Mouse (Mus musculus) neural tube, embryonic 14.5 days (tissue): ENCODE results near the gene Nol9. TPM values are rescaled to one million over a fixed set of nuclear protein-coding genes. Genes with fewer than 3 reads are reported as not detected.

Experiments used
- polyA plus RNA-seq: library from polyadenylated mRNA; unstranded; fragments of >200 nt; fragmentation: Nextera tagmentation; extraction: Ambion mirVana; gene quantifications from 2 replicates; pipeline ENCODE4 v1.2.1, GENCODE M21; 2014

The Nol9 gene
- polyA plus RNA-seq, 1 experiment from 2014 or later, result 26.1 TPM

Other genes starting within 250 kb of the Nol9 start
- 197 and 206 TPM in 2 replicates for gene Camta1, start 177.4 kb upstream of the Nol9 start, polyA plus RNA-seq
- 82.4 and 87.0 TPM in 2 replicates for gene Dnajc11, start 105.6 kb upstream of the Nol9 start, polyA plus RNA-seq
- 20.1 and 30.3 TPM in 2 replicates for gene Thap3, start 50.3 kb upstream of the Nol9 start, polyA plus RNA-seq
- 15.1 and 22.1 TPM in 2 replicates for gene Phf13, start 43.1 kb upstream of the Nol9 start, polyA plus RNA-seq
- 2.1 and 3.0 TPM in 2 replicates for gene Klhl21, start 30.5 kb upstream of the Nol9 start, polyA plus RNA-seq
- gene Zbtb48, start 11.7 kb upstream of the Nol9 start, polyA plus RNA-seq, result 16.2 and 20.7 TPM in 2 replicates
- 1.4 and 2.1 TPM in 2 replicates for gene Tas1r1, start 753 bp upstream of the Nol9 start, polyA plus RNA-seq
- 9.6 and 11.7 TPM in 2 replicates for gene Plekhg5, start 33.2 kb downstream of the Nol9 start, polyA plus RNA-seq
- 0.54 and 1.1 TPM in 2 replicates for gene Tnfrsf25, start 76.6 kb downstream of the Nol9 start, polyA plus RNA-seq
- gene Espn, start 113.0 kb downstream of the Nol9 start, polyA plus RNA-seq, result 0.52 and 0.64 TPM in 2 replicates
- not detected in 2 replicates for gene Hes2, start 119.5 kb downstream of the Nol9 start, polyA plus RNA-seq
- gene Acot7, start 138.8 kb downstream of the Nol9 start, polyA plus RNA-seq, result 332 and 348 TPM in 2 replicates
- 18.5 and 19.3 TPM in 2 replicates for gene Gpr153, start 234.9 kb downstream of the Nol9 start, polyA plus RNA-seq